In the genomic region with DNA sequence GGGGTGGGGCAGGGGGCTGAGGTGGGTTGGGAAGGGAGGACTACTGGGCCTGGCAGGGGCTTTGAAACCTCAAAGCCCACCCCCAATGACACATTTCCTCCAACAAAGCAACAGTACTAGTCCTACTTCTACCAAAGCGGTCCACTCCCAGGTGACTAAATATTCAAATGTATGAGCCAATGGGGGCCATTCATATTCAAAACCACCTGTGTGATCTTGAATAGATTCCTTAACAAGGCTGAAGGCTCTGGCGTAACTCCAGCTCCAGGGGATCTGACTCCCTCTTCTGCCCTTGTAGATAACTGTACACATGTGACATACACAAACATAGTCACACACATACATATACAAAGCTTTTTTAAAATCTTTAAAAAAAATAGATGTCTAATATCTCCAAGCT, we compare ENCODE assay signal across 19 mouse cellular contexts. TPM values are rescaled to one million over a fixed set of nuclear protein-coding genes. Genes with fewer than 3 reads are reported as not detected.
DNase-seq lines count a peak whose midpoint lies in the region; ATAC-seq and TF ChIP-seq lines count a peak whose summit lies in the region.
"Had no signal": no experiment of that assay in that cellular context is flagged by ENCODE, and none has a peak within 500 bp of the region (broad histone marks: within the 10 kb centered on the region; RNA-seq: fewer than 3 reads in every experiment).

No protein-coding gene starts in this region.

- H3K4me2 ChIP-seq in midbrain, embryonic 15.5 days, result peak overlapping the region; percentile 63

- peaks cover 10% of the 10 kb centered on the region for H3K4me1 ChIP-seq in cerebellum, adult 2 months (ENCODE audit: control insufficient read depth, insufficient read depth, low read length)
- H3K4me1 ChIP-seq in midbrain, embryonic 15.5 days, result peaks cover 26% of the 10 kb centered on the region; the same call in 1 of the 2 replicates
- H3K4me1 ChIP-seq: embryonic facial prominence, embryonic 12.5 days; limb, embryonic 12.5 days had no signal

- H3K9ac ChIP-seq in midbrain, embryonic 15.5 days, result peak overlapping the region; percentile 59; the same call in 1 of the 2 replicates
- H3K9ac ChIP-seq: embryonic facial prominence, embryonic 12.5 days; liver, postnatal 0 days had no signal

- intact Hi-C loops in heart, postnatal 25 days (cut with DNase I), result no loop called here
- intact Hi-C loops in left cerebral cortex, adult 2 months (cut with DNase I), result no loop called here
- intact Hi-C loops in left cerebral cortex, postnatal 4 days (cut with DNase I), result no loop called here

- no peak for TF ChIP-seq POLR2A in cerebellum, adult 2 months (IDR thresholded peaks at IDR 0.05; ENCODE audit: borderline replicate concordance, insufficient read depth, low read length)

- no peaks in the 10 kb centered on the region for H3K27me3 ChIP-seq in cerebellum, adult 2 months (ENCODE audit: control insufficient read depth, insufficient read depth, low read length)
- no peaks in the 10 kb centered on the region; the same call in 1 of the 2 replicates for H3K27me3 ChIP-seq in midbrain, embryonic 15.5 days (replicated peaks)

- peak overlapping the region; percentile 87 for H3K27ac ChIP-seq in left cerebral cortex, adult 2 months
- no peak overlapping the region for H3K27ac ChIP-seq in cerebellum, adult 2 months (ENCODE audit: insufficient read depth, low read length)
- H3K27ac ChIP-seq in midbrain, embryonic 15.5 days, result no peak overlapping the region
- H3K27ac ChIP-seq: embryonic facial prominence, embryonic 12.5 days; forebrain, embryonic 12.5 days; limb, embryonic 12.5 days; stomach, postnatal 0 days had no signal

- TF ChIP-seq CTCF in left cerebral cortex, adult 2 months (IDR thresholded peaks at IDR 0.05), result no peak
- no peak for TF ChIP-seq CTCF in cerebellum, adult 2 months (IDR thresholded peaks at IDR 0.05; ENCODE audit: borderline replicate concordance, insufficient read depth, low read depth, low read length)

- DNase-seq in heart, adult 11 months, result peak; percentile 71
- DNase-seq in heart, postnatal 25 days (ENCODE audit: low spot score), result no peak
- DNase-seq in left cerebral cortex, adult 2 months (ENCODE audit: extremely low spot score in 1 of 2, low spot score in 2 of 2), result no peak
- DNase-seq in left cerebral cortex, postnatal 4 days, result no peak
- DNase-seq in cerebellum, adult 2 months, result peak in 1 of 2 experiments; percentile 37
- DNase-seq in spleen, adult 18-20 months, result no peak
- DNase-seq: adrenal gland, adult 8-10 months; kidney, adult 2 months; liver, postnatal 0 days had no signal

- no peaks in the 10 kb centered on the region for H3K9me3 ChIP-seq in midbrain, embryonic 15.5 days
- H3K9me3 ChIP-seq: embryonic facial prominence, embryonic 12.5 days; forebrain, embryonic 12.5 days; limb, embryonic 12.5 days had no signal

- 88% methylated on average over 2 of the region's 2 CpGs for WGBS in cerebellum, adult 2 months
- 82% methylated on average over 2 of the region's 2 CpGs for WGBS in midbrain, embryonic 15.5 days

- no peaks in the 10 kb centered on the region for H3K36me3 ChIP-seq in midbrain, embryonic 15.5 days (replicated peaks)
- H3K36me3 ChIP-seq: embryonic facial prominence, embryonic 12.5 days; forebrain, embryonic 12.5 days; limb, embryonic 12.5 days had no signal

- H3K4me3 ChIP-seq in left cerebral cortex, adult 2 months, result peak overlapping the region; percentile 55
- peak overlapping the region; percentile 31 for H3K4me3 ChIP-seq in cerebellum, adult 2 months (replicated peaks; ENCODE audit: insufficient read depth, low read depth, low read length)
- H3K4me3 ChIP-seq in midbrain, embryonic 15.5 days, result peak overlapping the region; percentile 47

- no peak for ATAC-seq in midbrain, embryonic 15.5 days (replicated peaks)
- no peak for ATAC-seq in megakaryocyte-erythroid progenitor cell, adult 5-6 weeks (replicated peaks; ENCODE audit: low FRiP score, low TSS enrichment, poor library complexity, severe bottlenecking)
- ATAC-seq: liver, postnatal 0 days; Patski had no signal

RNA-seq across cellular contexts. Expression of a gene that starts 1.1 kb away (rescaled TPM):
- total RNA-seq in heart, postnatal 25 days (2021), result 1 to 10 TPM; 3.6 to 4.0 TPM
- total RNA-seq in left cerebral cortex, adult 2 months (2021), result 10 to 100 TPM; 19.4 to 22.3 TPM
- total RNA-seq in left cerebral cortex, postnatal 4 days (2021), result 10 to 100 TPM; 42.0 to 42.3 TPM
- polyA plus RNA-seq in cerebellum, adult 2 months (2012; rRNA removed), result 9.5 and 9.7 TPM in 2 replicates
- polyA plus RNA-seq in midbrain, embryonic 15.5 days (2015; fragmentation: Nextera tagmentation; extraction: Ambion mirVana), result 5.1 and 5.3 TPM in 2 replicates
- not detected in 2 replicates for total RNA-seq in megakaryocyte-erythroid progenitor cell, adult 5-6 weeks (2014; fragmentation: Nextera tagmentation)
- not detected in 2 replicates for total RNA-seq in megakaryocyte-erythroid progenitor cell, adult 5-6 weeks (2017)
- total RNA-seq: megakaryocyte progenitor cell, adult 5-6 weeks had no signal
- polyA plus RNA-seq: liver, postnatal 0 days had no signal

RNA-seq across cellular contexts. Expression of a gene that starts 45.0 kb away (rescaled TPM):
- not detected for total RNA-seq in heart, postnatal 25 days (2021)
- total RNA-seq in left cerebral cortex, adult 2 months (2021), result not detected
- under 1 TPM; 0.40 to 0.62 TPM for total RNA-seq in left cerebral cortex, postnatal 4 days (2021)
- 0.07 and 0.08 TPM in 2 replicates for polyA plus RNA-seq in cerebellum, adult 2 months (2012; rRNA removed)
- polyA plus RNA-seq in midbrain, embryonic 15.5 days (2015; fragmentation: Nextera tagmentation; extraction: Ambion mirVana), result 0.04 and 0.13 TPM in 2 replicates
- total RNA-seq in megakaryocyte-erythroid progenitor cell, adult 5-6 weeks (2014; fragmentation: Nextera tagmentation), result not detected in 2 replicates
- total RNA-seq in megakaryocyte-erythroid progenitor cell, adult 5-6 weeks (2017), result not detected in 2 replicates
- total RNA-seq: gastrocnemius, postnatal 25 days; megakaryocyte progenitor cell, adult 5-6 weeks had no signal
- polyA plus RNA-seq: forebrain, embryonic 12.5 days; kidney, adult 2 months; liver, postnatal 0 days; neural tube, embryonic 11.5 days; Patski had no signal

Comparison
In these comparisons a context has a peak if more than half of its experiments do, and no peak if none do; other contexts are left out.
1. RNA of a gene that starts 1.1 kb away (total RNA-seq): 42.0 to 42.3 TPM in left cerebral cortex, postnatal 4 days, 19.4 to 22.3 TPM in left cerebral cortex, adult 2 months and 3.6 to 4.0 TPM in heart, postnatal 25 days; not detected in megakaryocyte-erythroid progenitor cell, adult 5-6 weeks; every median in the first group is over 4 times any median in the second.
2. Peak in every context shown above with its lines, with median percentiles within 50 percentile points of each other: H3K4me3 ChIP-seq.